Mouse (Mus musculus) left cerebral cortex, postnatal 14 days (tissue): ENCODE results near the gene Nlk. TPM values are rescaled to one million over a fixed set of nuclear protein-coding genes. Genes with fewer than 3 reads are reported as not detected.
"Not testable (repeated sequence)": the region's sequence is repeated elsewhere in the genome, so short reads cannot be mapped to it uniquely, and the experiment has no call there.

ENCODE experiments used
- DNase-seq, 2 experiments: peaks; one replicate each; pipeline ENCODE4 v3.0.0; 2021 to 2022; ENCODE audit warnings: low spot score in 2 of 2, mixed read lengths in 1 of 2
- intact Hi-C: fragments of 180-260 bp; cut with DNase I; formaldehyde crosslinking; loops from one replicate; pipeline ENCODE4 v1.15.1; 2025
- total RNA-seq, 2 experiments: library from RNA; stranded (reverse); gene quantifications; 2 replicates each; pipeline ENCODE4 v1.2.3; 2021

Gene Nlk
- total RNA-seq, 2 experiments from 2014 or later = 80.9 to 91.1 TPM

- no peak for DNase-seq
- intact Hi-C loops = loop anchor here (10.0 kb wide), 2 partner anchors 59 to 129 kb away; no protein-coding TSS in a partner anchor
Measured at GRCm38 (mm10) chr11:78694249-78694648, 2.9 kb downstream of the Nlk start.

- no peak for DNase-seq
- intact Hi-C loops = loop anchor here (10.0 kb wide), 2 partner anchors 59 to 129 kb away; no protein-coding TSS in a partner anchor
Measured at GRCm38 (mm10) chr11:78693307-78693706, 3.9 kb downstream of the Nlk start.

- no peak for DNase-seq
- intact Hi-C loops = loop anchor here (10.0 kb wide), 2 partner anchors 56 to 126 kb away; no protein-coding TSS in a partner anchor
Measured at GRCm38 (mm10) chr11:78691201-78691600, 6.0 kb downstream of the Nlk start.

GRCm38 (mm10) chr11:78690547-78690946 lies 6.6 kb downstream of the Nlk start:
- no peak for DNase-seq
- intact Hi-C loops = loop anchor here (10.0 kb wide), 2 partner anchors 56 to 126 kb away; no protein-coding TSS in a partner anchor

GRCm38 (mm10) chr11:78681058-78681457 lies 16.1 kb downstream of the Nlk start:
- peak; percentile 38 to 39 for DNase-seq
- intact Hi-C loops = no loop called here

- no peak for DNase-seq
- intact Hi-C loops = no loop called here
Measured at GRCm38 (mm10) chr11:78678761-78679160, 18.4 kb downstream of the Nlk start.

GRCm38 (mm10) chr11:78668647-78669046 lies 28.5 kb downstream of the Nlk start:
- intact Hi-C loops = no loop called here
- DNase-seq = no peak

GRCm38 (mm10) chr11:78664853-78665252 lies 32.3 kb downstream of the Nlk start:
- intact Hi-C loops = no loop called here
- no peak for DNase-seq

- intact Hi-C loops = no loop called here
- no peak for DNase-seq
Measured at GRCm38 (mm10) chr11:78663916-78664315, 33.3 kb downstream of the Nlk start.

- intact Hi-C loops = no loop called here
Measured at GRCm38 (mm10) chr11:78649143-78649542, 48.0 kb downstream of the Nlk start.

GRCm38 (mm10) chr11:78648405-78648804 lies 48.8 kb downstream of the Nlk start:
- intact Hi-C loops, DNase-seq: not testable (repeated sequence)

More at GRCm38 (mm10) chr11:78649143-78649542, 48.0 kb downstream of the Nlk start:
- no peak for DNase-seq

- intact Hi-C loops = loop anchor here (5.0 kb wide), 1 partner anchor 184 kb away; the partner anchor contains the start of gene Lyrm9
- DNase-seq = no peak
Measured at GRCm38 (mm10) chr11:78643746-78644145, 53.4 kb downstream of the Nlk start.

GRCm38 (mm10) chr11:78642151-78642550 lies 55.0 kb downstream of the Nlk start:
- intact Hi-C loops = loop anchor here (5.0 kb wide), 1 partner anchor 185 kb away; the partner anchor contains the start of gene Lyrm9
- no peak for DNase-seq

GRCm38 (mm10) chr11:78641088-78641487 lies 56.1 kb downstream of the Nlk start:
- intact Hi-C loops = loop anchor here (5.0 kb wide), 1 partner anchor 186 kb away; the partner anchor contains the start of gene Lyrm9

GRCm38 (mm10) chr11:78632782-78633181 lies 64.4 kb downstream of the Nlk start:
- DNase-seq = no peak
- intact Hi-C loops = loop anchor here (10.0 kb wide), 1 partner anchor 62 kb away; the partner anchor contains the start of gene Nlk

More at GRCm38 (mm10) chr11:78641088-78641487, 56.1 kb downstream of the Nlk start:
- peak in 1 of 2 experiments; percentile 40 for DNase-seq

GRCm38 (mm10) chr11:78628871-78629270 lies 68.3 kb downstream of the Nlk start:
- no peak for DNase-seq
- intact Hi-C loops = no loop called here

GRCm38 (mm10) chr11:78624377-78624776 lies 72.8 kb downstream of the Nlk start:
- intact Hi-C loops = no loop called here
- no peak for DNase-seq

- DNase-seq = no peak
- intact Hi-C loops = no loop called here
Measured at GRCm38 (mm10) chr11:78621926-78622325, 75.2 kb downstream of the Nlk start.

- no peak for DNase-seq
- intact Hi-C loops = no loop called here
Measured at GRCm38 (mm10) chr11:78620179-78620578, 77.0 kb downstream of the Nlk start.

GRCm38 (mm10) chr11:78611273-78611672 lies 85.9 kb downstream of the Nlk start:
- intact Hi-C loops = no loop called here
- no peak for DNase-seq

GRCm38 (mm10) chr11:78609657-78610056 lies 87.5 kb downstream of the Nlk start:
- DNase-seq = no peak
- intact Hi-C loops = no loop called here
